Mouse (Mus musculus): Measurements from ENCODE around the gene Olfr1367.

- no peak for TF ChIP-seq GATA1 (IDR thresholded peaks at IDR 0.05; ENCODE audit: borderline replicate concordance, low read length)
- no peak for TF ChIP-seq FLI1 (IDR thresholded peaks at IDR 0.05; ENCODE audit: low read length)
Measured at GRCm38 (mm10) chr13:21298557-21298956, 48.2 kb upstream of the Olfr1367 start.
